Mouse (Mus musculus): Measurements from ENCODE around the gene Pcsk4. TPM values are rescaled to one million over a fixed set of nuclear protein-coding genes. Genes with fewer than 3 reads are reported as not detected.

Pcsk4 gene
- polyA plus RNA-seq, 1 experiment from 2014 or later: 4.7 TPM

DNA sequence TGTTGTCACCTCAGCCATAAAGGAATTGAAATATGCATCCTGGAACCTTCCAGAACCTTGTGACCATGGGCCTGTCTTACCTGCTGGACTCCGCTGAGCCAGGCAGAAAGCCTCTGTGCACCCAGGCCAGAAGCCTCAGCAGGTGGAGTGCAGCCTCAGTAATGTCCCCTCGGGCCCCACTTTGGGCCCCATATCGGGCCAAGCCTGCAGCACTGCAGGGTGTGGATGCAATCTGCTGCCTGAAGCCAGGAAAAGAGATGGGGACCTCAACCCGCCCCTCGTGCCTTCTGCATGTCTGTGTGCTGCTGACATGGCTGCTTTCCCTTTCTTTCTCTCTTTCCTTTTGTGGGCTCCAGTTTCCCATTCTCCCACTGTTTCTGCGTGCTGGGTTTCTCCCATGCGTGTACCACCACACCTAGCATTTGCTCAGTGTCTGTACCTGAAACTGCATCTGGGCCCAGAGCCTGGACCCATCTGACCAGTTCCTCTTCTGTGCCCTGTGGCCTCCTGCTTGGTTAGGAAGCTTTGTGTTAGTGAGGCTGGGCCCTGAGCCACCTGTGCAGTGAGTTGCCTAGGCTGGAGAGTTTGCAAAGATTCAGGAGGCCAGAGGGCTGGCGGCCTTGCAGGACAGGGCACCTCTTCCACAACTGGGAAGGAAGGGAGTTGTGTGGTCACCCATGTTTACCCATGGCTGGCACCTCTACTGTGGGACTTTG, 57.3 kb downstream of the Pcsk4 start:
- Histone ChIP-seq H3K27ac (no peak overlapping the region), H3K36me3 (replicated peaks; ENCODE audit: control insufficient read depth, insufficient read depth) (peaks cover 41% of the 10 kb centered on the region)
- WGBS: 91% methylated on average over 8 of the region's 8 CpGs

More for the DNA sequence above, 57.3 kb downstream of the Pcsk4 start:
- Histone ChIP-seq H3K4me2 (replicated peaks) (no peak overlapping the region), H3K4me3 (replicated peaks; ENCODE audit: low read length) (no peak overlapping the region), H3K9me3 (ENCODE audit: control insufficient read depth, low read length) (no peaks in the 10 kb centered on the region), H3K4me1 (replicated peaks; ENCODE audit: control insufficient read depth, insufficient read depth, low read length) (peaks cover 33% of the 10 kb centered on the region), H3K27me3 (ENCODE audit: control insufficient read depth, insufficient read depth, low read length) (no peaks in the 10 kb centered on the region), H3K9ac (no peak overlapping the region)
- ATAC-seq (ENCODE audit: low FRiP score): no peak
- DNase-seq (ENCODE audit: low spot score): no peak

Small RNA genes within 50 kb of the gene (microRNA-seq; reads per million reads assigned to microRNA genes)
- gene Mir6911: 0.81 reads per million

Other genes starting within 250 kb of the Pcsk4 start
- gene Sbno2, start 223.9 kb downstream of the Pcsk4 start, polyA plus RNA-seq (2014; fragmentation: Nextera tagmentation; extraction: Ambion mirVana): 12.3 and 12.6 TPM in 2 replicates
- 20.2 and 24.6 TPM in 2 replicates for gene Stk11, start 213.7 kb downstream of the Pcsk4 start, polyA plus RNA-seq (2014; fragmentation: Nextera tagmentation; extraction: Ambion mirVana)
- 469 and 505 TPM in 2 replicates for gene Atp5d, start 190.9 kb downstream of the Pcsk4 start, polyA plus RNA-seq (2014; fragmentation: Nextera tagmentation; extraction: Ambion mirVana)
- 93.4 and 96.4 TPM in 2 replicates for gene Cbarp, start 188.7 kb downstream of the Pcsk4 start, polyA plus RNA-seq (2014; fragmentation: Nextera tagmentation; extraction: Ambion mirVana)
- gene Midn, start 181.2 kb downstream of the Pcsk4 start, polyA plus RNA-seq (2014; fragmentation: Nextera tagmentation; extraction: Ambion mirVana): 44.1 and 54.4 TPM in 2 replicates
- gene Cirbp, start 163.5 kb downstream of the Pcsk4 start, polyA plus RNA-seq (2014; fragmentation: Nextera tagmentation; extraction: Ambion mirVana): 203 and 252 TPM in 2 replicates
- gene 1600002K03Rik, start 156.6 kb downstream of the Pcsk4 start, polyA plus RNA-seq (2014; fragmentation: Nextera tagmentation; extraction: Ambion mirVana): 7.0 and 7.7 TPM in 2 replicates
- gene Efna2, start 150.0 kb downstream of the Pcsk4 start, polyA plus RNA-seq (2014; fragmentation: Nextera tagmentation; extraction: Ambion mirVana): 25.9 and 26.2 TPM in 2 replicates
- gene Mum1, start 103.1 kb downstream of the Pcsk4 start, polyA plus RNA-seq (2014; fragmentation: Nextera tagmentation; extraction: Ambion mirVana): 29.0 and 32.9 TPM in 2 replicates
- gene Ndufs7, start 80.4 kb downstream of the Pcsk4 start, polyA plus RNA-seq (2014; fragmentation: Nextera tagmentation; extraction: Ambion mirVana): 303 and 341 TPM in 2 replicates
- gene Gamt, start 68.5 kb downstream of the Pcsk4 start, polyA plus RNA-seq (2014; fragmentation: Nextera tagmentation; extraction: Ambion mirVana): 17.3 and 24.3 TPM in 2 replicates
- gene Dazap1, start 68.0 kb downstream of the Pcsk4 start, polyA plus RNA-seq (2014; fragmentation: Nextera tagmentation; extraction: Ambion mirVana): 35.2 and 36.3 TPM in 2 replicates
- 570 and 649 TPM in 2 replicates for gene Rps15, start 37.0 kb downstream of the Pcsk4 start, polyA plus RNA-seq (2014; fragmentation: Nextera tagmentation; extraction: Ambion mirVana)
- gene Apc2, start 33.5 kb downstream of the Pcsk4 start, polyA plus RNA-seq (2014; fragmentation: Nextera tagmentation; extraction: Ambion mirVana): 200 and 216 TPM in 2 replicates
- gene 2310011J03Rik, start 9.0 kb downstream of the Pcsk4 start, polyA plus RNA-seq (2014; fragmentation: Nextera tagmentation; extraction: Ambion mirVana): 23.3 and 24.5 TPM in 2 replicates
- 5.3 and 5.8 TPM in 2 replicates for gene Reep6, start 455 bp upstream of the Pcsk4 start, polyA plus RNA-seq (2014; fragmentation: Nextera tagmentation; extraction: Ambion mirVana)
- 0.84 and 0.90 TPM in 2 replicates for gene Adamtsl5, start 18.9 kb upstream of the Pcsk4 start, polyA plus RNA-seq (2014; fragmentation: Nextera tagmentation; extraction: Ambion mirVana)
- 3.6 and 4.1 TPM in 2 replicates for gene Plk5, start 27.0 kb upstream of the Pcsk4 start, polyA plus RNA-seq (2014; fragmentation: Nextera tagmentation; extraction: Ambion mirVana)
- gene Mex3d, start 58.2 kb upstream of the Pcsk4 start, polyA plus RNA-seq (2014; fragmentation: Nextera tagmentation; extraction: Ambion mirVana): 12.3 and 13.3 TPM in 2 replicates
- 152 and 161 TPM in 2 replicates for gene Mbd3, start 70.1 kb upstream of the Pcsk4 start, polyA plus RNA-seq (2014; fragmentation: Nextera tagmentation; extraction: Ambion mirVana)
- 675 and 804 TPM in 2 replicates for gene Uqcr11, start 77.3 kb upstream of the Pcsk4 start, polyA plus RNA-seq (2014; fragmentation: Nextera tagmentation; extraction: Ambion mirVana)
- 41.3 and 46.5 TPM in 2 replicates for gene Tcf3, start 104.1 kb upstream of the Pcsk4 start, polyA plus RNA-seq (2014; fragmentation: Nextera tagmentation; extraction: Ambion mirVana)
- 1.5 and 2.3 TPM in 2 replicates for gene Onecut3, start 165.3 kb upstream of the Pcsk4 start, polyA plus RNA-seq (2014; fragmentation: Nextera tagmentation; extraction: Ambion mirVana)
- gene Atp8b3, start 209.6 kb upstream of the Pcsk4 start, polyA plus RNA-seq (2014; fragmentation: Nextera tagmentation; extraction: Ambion mirVana): 0.87 and 1.1 TPM in 2 replicates
- 29.0 and 30.8 TPM in 2 replicates for gene Rexo1, start 232.1 kb upstream of the Pcsk4 start, polyA plus RNA-seq (2014; fragmentation: Nextera tagmentation; extraction: Ambion mirVana)
- 5.1 and 5.3 TPM in 2 replicates for gene Klf16, start 247.8 kb upstream of the Pcsk4 start, polyA plus RNA-seq (2014; fragmentation: Nextera tagmentation; extraction: Ambion mirVana)

Measured in hindbrain, embryonic 14.5 days (tissue).